Mouse (Mus musculus): ENCODE data around the gene Inpp5b.

DNA sequence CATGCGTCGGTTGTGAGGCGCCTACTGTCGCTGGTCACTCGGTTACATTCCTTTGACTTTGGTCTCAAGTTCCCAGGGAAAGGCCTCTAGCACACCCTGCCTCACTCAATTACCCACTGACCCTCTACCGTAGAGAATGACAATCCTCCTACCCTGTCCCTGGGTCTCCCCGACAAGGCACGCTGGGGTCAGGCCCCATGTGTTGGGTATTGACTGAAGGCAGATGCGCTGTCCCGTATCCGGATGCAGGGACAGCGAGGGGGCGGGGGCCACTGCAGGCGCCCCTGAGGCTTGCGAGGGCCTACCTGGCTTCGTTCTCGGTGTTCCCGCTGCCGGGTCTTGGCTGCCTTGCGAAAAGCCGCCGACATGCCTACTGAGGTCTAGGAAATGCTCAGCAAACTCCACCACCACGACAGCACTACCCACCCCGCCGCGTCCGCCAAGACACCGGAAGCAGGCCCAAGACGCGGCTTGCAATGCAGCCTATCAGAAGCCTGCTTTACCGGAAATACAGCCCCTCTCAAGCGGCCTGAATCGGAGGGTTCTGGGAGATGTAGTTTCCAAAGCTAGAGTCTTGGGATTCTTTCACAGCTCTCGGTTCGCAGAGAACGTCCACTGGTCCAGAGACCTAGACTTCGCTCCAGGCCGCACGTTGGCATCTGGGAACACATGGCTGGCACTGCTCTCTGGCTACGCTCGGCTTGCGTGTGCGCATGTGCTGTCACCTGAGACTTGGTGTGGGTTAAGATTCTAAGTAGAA is 48.3 kb upstream of the Inpp5b start, which contains the start of gene Utp11:
- peak; percentile 72 for TF ChIP-seq POLR2A (IDR thresholded peaks at IDR 0.05; ENCODE audit: low read depth, low read length)
- no peak for TF ChIP-seq CTCF (IDR thresholded peaks at IDR 0.05; ENCODE audit: borderline replicate concordance, insufficient read depth, low read length)
